Mouse (Mus musculus) thymus, postnatal 0 days (tissue): Measurements from ENCODE around the gene Ctsg. TPM values are rescaled to one million over a fixed set of nuclear protein-coding genes. Genes with fewer than 3 reads are reported as not detected.

Source experiments
- microRNA-seq: library from miRNA; unstranded; fragments of <30 nt; microRNA quantifications from one replicate; pipeline ENCODE4, GENCODE M21; 2016; ENCODE audit warnings: borderline number of aligned reads
- polyA plus RNA-seq: library from polyadenylated mRNA; unstranded; fragments of >200 nt; fragmentation: Nextera tagmentation; extraction: Ambion mirVana; gene quantifications from 2 replicates; pipeline ENCODE4 v1.2.1, GENCODE M21; 2015

The Ctsg gene
- polyA plus RNA-seq, 1 experiment from 2014 or later: 0.46 TPM

Small RNAs within 50 kb of the gene (microRNA-seq; reads per million reads assigned to microRNA genes)
- not detected for gene Mir6949

Other genes starting within 250 kb of the Ctsg start
- gene Nynrin, start 248.6 kb downstream of the Ctsg start, polyA plus RNA-seq: 1.7 and 2.4 TPM in 2 replicates
- 0.05 and 0.12 TPM in 2 replicates for gene Cbln3, start 218.2 kb downstream of the Ctsg start, polyA plus RNA-seq
- 8.5 and 9.8 TPM in 2 replicates for gene Khnyn, start 217.6 kb downstream of the Ctsg start, polyA plus RNA-seq
- 72.5 and 74.8 TPM in 2 replicates for gene Sdr39u1, start 202.3 kb downstream of the Ctsg start, polyA plus RNA-seq
- gene Cma1, start 157.9 kb downstream of the Ctsg start, polyA plus RNA-seq: 6.9 and 7.2 TPM in 2 replicates
- 0.15 TPM in 1 of 2 replicates, not detected in the other for gene Cma2, start 151.6 kb downstream of the Ctsg start, polyA plus RNA-seq
- gene Mcpt1, start 84.6 kb downstream of the Ctsg start, polyA plus RNA-seq: 0.46 and 0.50 TPM in 2 replicates
- gene Mcpt9, start 72.1 kb downstream of the Ctsg start, polyA plus RNA-seq: not detected in 2 replicates
- 0.30 and 0.40 TPM in 2 replicates for gene Mcpt2, start 60.5 kb downstream of the Ctsg start, polyA plus RNA-seq
- 2.0 and 2.2 TPM in 2 replicates for gene Mcpt4, start 40.3 kb downstream of the Ctsg start, polyA plus RNA-seq
- 0.17 and 0.36 TPM in 2 replicates for gene Mcpt8, start 17.3 kb downstream of the Ctsg start, polyA plus RNA-seq
- gene Gzme, start 18.1 kb upstream of the Ctsg start, polyA plus RNA-seq: not detected in 2 replicates
- gene Gzmd, start 30.0 kb upstream of the Ctsg start, polyA plus RNA-seq: not detected in 2 replicates
- gene Gzmg, start 57.0 kb upstream of the Ctsg start, polyA plus RNA-seq: not detected in 2 replicates
- gene Gzmn, start 72.0 kb upstream of the Ctsg start, polyA plus RNA-seq: not detected in 2 replicates
- 0.16 and 0.18 TPM in 2 replicates for gene Gzmf, start 108.8 kb upstream of the Ctsg start, polyA plus RNA-seq
- gene Gzmc, start 132.1 kb upstream of the Ctsg start, polyA plus RNA-seq: 10.4 and 13.2 TPM in 2 replicates
- gene Gzmb, start 159.7 kb upstream of the Ctsg start, polyA plus RNA-seq: 4.2 and 4.5 TPM in 2 replicates